Mouse (Mus musculus): ENCODE results near the gene Abi3. TPM values are rescaled to one million over a fixed set of nuclear protein-coding genes. Genes with fewer than 3 reads are reported as not detected.

Abi3 gene
- polyA plus RNA-seq, 1 experiment = 166 TPM

DNA sequence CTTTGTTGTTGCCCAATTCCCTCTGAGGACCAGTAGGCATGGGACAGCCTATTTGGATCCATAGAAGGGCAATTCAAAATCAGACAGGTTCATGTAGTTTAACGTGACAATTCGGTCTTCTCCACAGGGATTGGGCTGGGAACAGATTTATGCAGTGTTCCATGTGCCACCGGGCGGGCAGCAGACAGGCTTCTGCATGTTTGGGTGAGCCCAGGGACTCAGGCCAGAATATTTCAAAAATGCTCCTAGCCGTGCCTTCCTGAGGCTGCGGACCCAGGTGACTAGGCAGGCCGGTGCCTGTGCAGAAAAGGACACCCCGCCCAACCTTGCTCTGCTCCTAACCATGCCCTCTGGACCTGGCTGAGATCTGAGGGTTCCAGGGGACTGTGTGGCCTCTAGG is 23.1 kb downstream of the Abi3 start:
- Histone ChIP-seq H3K27ac (ENCODE audit: insufficient read depth, low read length) (no peak overlapping the region), H3K4me3 (ENCODE audit: extremely low read depth, insufficient read depth, insufficient read length) (no peak overlapping the region), H3K27me3 (ENCODE audit: control insufficient read depth, insufficient read depth, low read length) (0 out of 2 replicates have a peak, but pooled peaks cover 3% of the 10 kb centered on the region), H3K4me1 (ENCODE audit: control insufficient read depth, insufficient read depth, insufficient read length) (peaks cover 3% of the 10 kb centered on the region; the same call in 1 of the 2 replicates), H3K36me3 (ENCODE audit: control insufficient read depth, insufficient read depth, low read length) (no peaks in the 10 kb centered on the region)
- WGBS = 97% methylated on average over 8 of the region's 8 CpGs
- TF ChIP-seq CTCF (IDR thresholded peaks at IDR 0.05; ENCODE audit: extremely low read depth, insufficient read depth, insufficient read length, insufficient replicate concordance) = no peak
- TF ChIP-seq POLR2A (IDR thresholded peaks at IDR 0.05; ENCODE audit: low read depth, low read length) = no peak
- no peak for DNase-seq (ENCODE audit: low read depth in 1 of 2, low spot score in 2 of 2)

DNA sequence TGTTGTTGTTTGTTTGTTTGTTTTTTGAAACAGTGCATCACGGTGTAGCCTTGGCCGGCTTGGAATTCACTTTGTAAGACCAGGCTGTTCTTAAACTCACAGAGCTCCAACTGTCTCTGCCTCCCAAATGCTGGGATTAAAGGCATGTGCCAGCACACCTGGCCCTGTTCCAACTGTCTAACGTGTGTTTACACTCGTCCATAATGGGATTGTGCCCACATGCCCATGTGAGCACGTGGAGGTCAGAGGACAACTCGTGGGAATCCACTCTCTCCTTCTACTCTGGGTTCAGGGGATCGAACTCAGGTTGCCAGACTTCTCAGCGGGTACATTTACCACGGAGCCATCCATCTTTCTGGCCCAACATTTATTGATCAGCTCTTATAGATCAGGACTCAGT is 26.9 kb downstream of the Abi3 start:
- H3K27me3 ChIP-seq (ENCODE audit: control insufficient read depth, insufficient read depth, low read length) = no peaks in the 10 kb centered on the region
- no peak overlapping the region for H3K27ac ChIP-seq (ENCODE audit: insufficient read depth, low read length)
- H3K4me3 ChIP-seq (ENCODE audit: extremely low read depth, insufficient read depth, insufficient read length) = no peak overlapping the region
- WGBS = 85% methylated on average over 9 of the region's 9 CpGs
- no peaks in the 10 kb centered on the region for H3K4me1 ChIP-seq (ENCODE audit: control insufficient read depth, insufficient read depth, insufficient read length)
- no peak for DNase-seq (ENCODE audit: low read depth in 1 of 2, low spot score in 2 of 2)
- no peaks in the 10 kb centered on the region for H3K36me3 ChIP-seq (ENCODE audit: control insufficient read depth, insufficient read depth, low read length)
- TF ChIP-seq POLR2A (IDR thresholded peaks at IDR 0.05; ENCODE audit: low read depth, low read length) = no peak
- TF ChIP-seq CTCF (IDR thresholded peaks at IDR 0.05; ENCODE audit: extremely low read depth, insufficient read depth, insufficient read length, insufficient replicate concordance) = no peak

DNA sequence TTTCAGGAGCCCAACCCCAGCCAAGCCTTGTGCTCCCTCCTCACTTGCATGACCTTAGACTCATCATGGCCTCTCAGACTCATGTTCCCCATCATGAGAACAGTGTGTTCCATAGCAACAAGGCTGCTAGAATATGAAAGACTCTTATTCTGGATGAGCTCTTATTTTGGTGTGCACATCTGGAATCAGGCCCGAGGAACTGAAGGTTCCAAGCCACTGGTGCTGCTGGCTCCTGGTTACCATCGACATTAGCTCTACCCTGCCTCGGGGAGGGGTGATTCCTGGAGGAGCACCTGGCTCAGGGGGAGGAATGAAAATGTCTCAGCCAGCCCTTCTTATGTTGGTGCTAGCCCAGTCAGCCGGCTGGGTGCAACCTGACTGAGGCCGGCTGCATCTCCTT is 27.4 kb downstream of the Abi3 start:
- H3K4me3 ChIP-seq (ENCODE audit: extremely low read depth, insufficient read depth, insufficient read length) = no peak overlapping the region
- WGBS = 75% methylated on average over 5 of the region's 5 CpGs
- H3K4me1 ChIP-seq (ENCODE audit: control insufficient read depth, insufficient read depth, insufficient read length) = no peaks in the 10 kb centered on the region
- TF ChIP-seq POLR2A (IDR thresholded peaks at IDR 0.05; ENCODE audit: low read depth, low read length) = no peak
- TF ChIP-seq CTCF (IDR thresholded peaks at IDR 0.05; ENCODE audit: extremely low read depth, insufficient read depth, insufficient read length, insufficient replicate concordance) = no peak
- no peaks in the 10 kb centered on the region for H3K36me3 ChIP-seq (ENCODE audit: control insufficient read depth, insufficient read depth, low read length)
- no peak overlapping the region for H3K27ac ChIP-seq (ENCODE audit: insufficient read depth, low read length)
- no peaks in the 10 kb centered on the region for H3K27me3 ChIP-seq (ENCODE audit: control insufficient read depth, insufficient read depth, low read length)
- no peak for DNase-seq (ENCODE audit: low read depth in 1 of 2, low spot score in 2 of 2)

DNA sequence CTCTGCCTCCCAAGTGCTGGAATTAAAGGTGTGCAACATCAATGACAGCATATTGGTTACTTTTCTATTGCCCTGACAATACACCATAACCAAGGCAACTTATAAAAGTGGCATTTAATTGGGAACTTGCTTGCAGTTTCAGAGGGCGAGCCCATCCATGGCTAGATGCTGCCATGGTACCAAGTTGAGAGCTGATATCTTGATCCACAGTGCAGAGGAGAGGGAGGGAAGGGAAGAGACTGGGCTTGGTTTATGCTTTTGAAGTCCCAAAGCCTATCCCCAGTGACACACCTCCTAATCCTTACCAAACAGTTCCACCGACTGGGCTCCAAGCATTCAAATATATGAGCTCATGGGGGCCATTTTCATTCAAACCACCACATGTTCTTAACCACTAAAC is 28.2 kb downstream of the Abi3 start:
- Histone ChIP-seq H3K27me3 (ENCODE audit: control insufficient read depth, insufficient read depth, low read length) (no peaks in the 10 kb centered on the region), H3K4me1 (ENCODE audit: control insufficient read depth, insufficient read depth, insufficient read length) (no peaks in the 10 kb centered on the region), H3K4me3 (ENCODE audit: extremely low read depth, insufficient read depth, insufficient read length) (no peak overlapping the region), H3K27ac (ENCODE audit: insufficient read depth, low read length) (no peak overlapping the region), H3K36me3 (ENCODE audit: control insufficient read depth, insufficient read depth, low read length) (no peaks in the 10 kb centered on the region)
- 92% methylated on average over 2 of the region's 2 CpGs for WGBS
- no peak for DNase-seq (ENCODE audit: low read depth in 1 of 2, low spot score in 2 of 2)
- TF ChIP-seq POLR2A (IDR thresholded peaks at IDR 0.05; ENCODE audit: low read depth, low read length) (no peak), CTCF (IDR thresholded peaks at IDR 0.05; ENCODE audit: extremely low read depth, insufficient read depth, insufficient read length, insufficient replicate concordance) (no peak)

DNA sequence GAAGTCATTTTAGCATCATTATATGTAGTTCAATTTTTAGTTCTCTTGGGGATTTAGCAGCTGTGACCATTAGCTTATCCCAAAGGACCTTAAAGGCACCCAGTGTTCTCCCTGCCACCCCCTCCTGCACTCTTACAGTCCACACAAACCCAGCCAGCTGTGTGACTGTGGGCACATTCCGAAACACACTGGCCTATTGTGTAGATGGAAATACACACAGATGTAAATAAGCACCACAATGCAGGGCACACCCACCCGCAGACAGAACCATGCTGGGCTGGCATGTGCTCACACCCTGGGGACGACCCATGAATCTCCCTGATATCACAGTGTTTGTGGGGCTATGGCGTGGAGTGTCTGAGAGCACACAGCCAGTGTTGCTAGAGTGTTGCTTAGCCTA is 30.1 kb downstream of the Abi3 start:
- no peaks in the 10 kb centered on the region for H3K27me3 ChIP-seq (ENCODE audit: control insufficient read depth, insufficient read depth, low read length)
- 78% methylated on average over 4 of the region's 4 CpGs for WGBS
- no peaks in the 10 kb centered on the region for H3K36me3 ChIP-seq (ENCODE audit: control insufficient read depth, insufficient read depth, low read length)
- no peak for DNase-seq (ENCODE audit: low read depth in 1 of 2, low spot score in 2 of 2)
- no peaks in the 10 kb centered on the region for H3K4me1 ChIP-seq (ENCODE audit: control insufficient read depth, insufficient read depth, insufficient read length)
- no peak for TF ChIP-seq POLR2A (IDR thresholded peaks at IDR 0.05; ENCODE audit: low read depth, low read length)
- H3K27ac ChIP-seq (ENCODE audit: insufficient read depth, low read length) = no peak overlapping the region
- H3K4me3 ChIP-seq (ENCODE audit: extremely low read depth, insufficient read depth, insufficient read length) = no peak overlapping the region

DNA sequence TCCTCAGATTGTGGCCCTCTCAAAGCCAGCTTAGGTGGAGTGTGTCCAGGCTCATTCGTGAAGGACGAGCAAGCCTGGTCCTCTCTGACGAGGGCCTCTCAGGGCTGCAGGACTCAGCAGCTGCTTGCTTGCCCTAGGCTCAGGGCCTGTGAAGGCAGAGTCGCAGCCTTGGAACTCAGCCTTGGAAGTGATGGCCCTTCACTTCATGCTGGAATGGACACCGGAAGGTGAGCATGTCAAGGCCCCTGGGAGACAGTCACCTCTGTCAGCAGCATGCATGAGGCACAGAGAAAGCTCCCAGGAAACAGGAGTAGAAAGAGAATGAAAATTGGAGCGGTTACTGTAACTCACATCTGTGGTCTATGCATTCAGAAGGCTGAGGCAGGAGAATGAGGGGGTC is 30.5 kb downstream of the Abi3 start:
- H3K27ac ChIP-seq (ENCODE audit: insufficient read depth, low read length) = no peak overlapping the region
- H3K27me3 ChIP-seq (ENCODE audit: control insufficient read depth, insufficient read depth, low read length) = no peaks in the 10 kb centered on the region
- TF ChIP-seq CTCF (IDR thresholded peaks at IDR 0.05; ENCODE audit: extremely low read depth, insufficient read depth, insufficient read length, insufficient replicate concordance) (no peak), POLR2A (IDR thresholded peaks at IDR 0.05; ENCODE audit: low read depth, low read length) (no peak)
- DNase-seq (ENCODE audit: low read depth in 1 of 2, low spot score in 2 of 2) = no peak
- no peak overlapping the region for H3K4me3 ChIP-seq (ENCODE audit: extremely low read depth, insufficient read depth, insufficient read length)
- WGBS = 90% methylated on average over 6 of the region's 6 CpGs
- no peaks in the 10 kb centered on the region for H3K36me3 ChIP-seq (ENCODE audit: control insufficient read depth, insufficient read depth, low read length)
- no peaks in the 10 kb centered on the region for H3K4me1 ChIP-seq (ENCODE audit: control insufficient read depth, insufficient read depth, insufficient read length)

DNA sequence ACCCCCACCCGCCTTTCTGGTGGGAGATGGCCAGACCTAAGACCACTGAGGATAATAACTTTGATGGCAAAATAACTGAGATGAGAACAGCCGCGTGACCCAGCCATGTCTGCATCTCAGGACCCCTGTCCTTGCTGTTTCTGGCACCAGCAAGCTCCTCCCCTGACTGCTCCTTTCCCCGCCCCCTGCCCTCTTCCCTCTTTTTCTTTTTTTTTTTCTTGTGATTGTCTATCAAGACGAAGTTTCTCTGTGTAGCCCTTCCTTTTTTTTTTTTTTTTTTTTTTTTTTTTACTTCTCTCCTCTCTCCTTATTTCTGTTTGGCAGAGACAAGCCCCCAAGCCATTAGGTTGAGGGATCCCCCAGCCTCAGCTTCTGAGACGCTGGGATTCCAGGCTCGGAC is 31.4 kb downstream of the Abi3 start:
- TF ChIP-seq CTCF (IDR thresholded peaks at IDR 0.05; ENCODE audit: extremely low read depth, insufficient read depth, insufficient read length, insufficient replicate concordance) = no peak
- TF ChIP-seq POLR2A (IDR thresholded peaks at IDR 0.05; ENCODE audit: low read depth, low read length) = no peak
- no peaks in the 10 kb centered on the region for H3K27me3 ChIP-seq (ENCODE audit: control insufficient read depth, insufficient read depth, low read length)
- no peak for DNase-seq (ENCODE audit: low read depth in 1 of 2, low spot score in 2 of 2)
- H3K27ac ChIP-seq (ENCODE audit: insufficient read depth, low read length) = no peak overlapping the region
- 72% methylated on average over 7 of the region's 7 CpGs for WGBS
- no peak overlapping the region for H3K4me3 ChIP-seq (ENCODE audit: extremely low read depth, insufficient read depth, insufficient read length)
- no peaks in the 10 kb centered on the region; the same call in 1 of the 2 replicates for H3K4me1 ChIP-seq (ENCODE audit: control insufficient read depth, insufficient read depth, insufficient read length)
- no peaks in the 10 kb centered on the region for H3K36me3 ChIP-seq (ENCODE audit: control insufficient read depth, insufficient read depth, low read length)
